Mouse (Mus musculus) adrenal gland, postnatal 36 days (tissue): Measurements from ENCODE around the gene Usp6nl. TPM values are rescaled to one million over a fixed set of nuclear protein-coding genes. Genes with fewer than 3 reads are reported as not detected.

Source experiments
- DNase-seq, 2 experiments: peaks; one replicate each; pipeline ENCODE4 v3.0.0; 2021; ENCODE audit warnings: mixed read lengths in 1 of 2
- total RNA-seq, 2 experiments: library from RNA; stranded (reverse); gene quantifications; 2 replicates each; pipeline ENCODE4 v1.2.3; 2021

The Usp6nl gene
- total RNA-seq, 2 experiments from 2014 or later: 31.6 to 33.6 TPM

- DNase-seq: no peak
These were observed 45.0 kb downstream of the Usp6nl start for GRCm38 (mm10) chr2:6367497-6367896.

- DNase-seq: no peak
These were observed 51.7 kb downstream of the Usp6nl start for GRCm38 (mm10) chr2:6374216-6374615.

GRCm38 (mm10) chr2:6376071-6376470 is 53.6 kb downstream of the Usp6nl start:
- DNase-seq: no peak

DNA sequence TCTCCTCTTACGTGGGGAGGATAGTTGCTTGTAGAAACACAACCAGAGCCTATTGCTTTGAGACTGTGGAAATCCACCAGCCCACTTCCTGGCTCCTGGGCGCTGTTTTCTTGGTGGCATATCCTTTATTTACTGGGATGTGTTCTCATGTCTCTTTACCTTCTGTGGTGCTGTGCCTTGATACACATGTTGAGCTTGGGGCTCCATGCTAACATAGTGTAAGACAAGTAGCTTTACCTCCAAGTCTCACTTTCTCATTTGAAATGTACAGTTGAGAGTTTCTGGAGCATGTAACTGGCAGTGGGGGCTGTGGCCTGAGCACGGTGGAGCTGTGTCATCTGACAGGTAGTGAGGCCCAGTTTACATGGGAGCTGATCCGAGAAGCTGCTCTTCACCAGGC is 54.5 kb downstream of the Usp6nl start:
- DNase-seq: no peak

DNA sequence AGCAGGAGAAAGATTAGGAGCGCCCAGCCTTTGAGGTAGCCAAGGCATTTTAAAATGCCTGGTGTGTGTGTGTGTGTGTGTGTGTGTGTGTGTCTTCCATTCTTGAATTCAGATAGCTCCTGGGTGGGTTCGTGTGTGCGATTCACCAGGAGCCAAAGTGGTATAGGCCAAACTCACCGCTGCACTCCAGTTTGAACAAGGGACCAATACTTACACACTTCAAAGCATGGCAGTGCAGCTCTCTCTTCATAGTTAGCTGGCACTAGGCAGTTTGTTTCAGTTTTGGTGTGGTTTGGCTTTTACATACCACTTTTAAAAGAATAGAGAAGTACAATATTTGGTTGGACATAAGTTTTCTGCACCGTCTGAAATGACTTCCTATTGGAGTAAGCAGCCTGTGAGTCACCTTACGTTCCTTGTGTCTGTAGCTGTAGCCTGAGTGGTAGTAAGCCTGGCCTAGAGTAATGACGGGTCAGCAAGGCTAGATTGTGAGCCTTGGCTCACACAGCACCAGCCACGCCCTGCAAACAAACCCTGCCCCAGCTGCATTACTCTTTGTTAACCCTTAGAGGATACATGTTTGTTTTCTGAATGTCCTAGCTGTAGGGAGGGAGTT is 56.2 kb downstream of the Usp6nl start:
- peak; percentile 25 to 28 for DNase-seq

DNA sequence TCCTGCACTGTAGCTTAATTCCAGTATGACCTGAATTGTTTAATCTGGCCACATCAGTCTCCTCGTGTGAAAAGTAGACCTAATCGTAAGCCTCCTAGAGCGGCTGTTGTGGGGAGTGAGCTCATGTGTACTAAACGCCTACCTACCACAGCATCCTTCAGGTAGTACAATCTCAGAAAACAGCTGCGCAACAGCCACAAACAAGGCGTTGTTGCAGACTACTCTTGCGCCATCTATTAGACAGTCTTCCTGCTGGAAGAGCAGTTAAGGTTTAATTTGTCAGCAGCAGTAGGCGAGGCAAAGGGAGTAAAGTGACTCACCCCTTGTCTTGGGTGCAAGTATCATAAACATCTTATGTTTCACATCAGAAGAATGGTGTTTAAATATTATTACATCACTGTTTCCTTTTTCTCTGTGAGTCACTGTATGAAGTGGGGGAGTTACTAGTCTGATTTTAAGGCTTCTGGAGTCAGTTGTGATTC is 57.3 kb downstream of the Usp6nl start:
- no peak for DNase-seq

DNA sequence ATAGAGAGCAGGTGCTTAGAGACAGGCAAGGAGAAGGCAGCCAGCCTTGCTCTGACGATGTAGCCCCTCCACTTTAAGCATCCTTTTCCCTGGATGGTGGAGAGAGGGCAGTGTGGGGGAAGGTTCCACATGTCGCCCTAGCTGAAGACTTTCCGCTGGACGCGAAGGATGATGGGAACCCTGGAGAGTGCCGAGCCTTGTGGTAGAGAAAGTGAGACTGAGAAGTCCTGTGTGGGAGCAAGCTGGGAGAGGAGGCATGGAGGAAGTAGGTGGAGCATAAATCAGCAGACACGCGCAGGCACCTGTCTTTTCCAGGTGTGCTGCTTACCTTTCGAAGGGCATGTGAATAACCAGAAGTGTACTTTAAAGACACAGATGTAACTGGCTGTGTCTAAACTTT is 57.9 kb downstream of the Usp6nl start:
- no peak for DNase-seq

GRCm38 (mm10) chr2:6384407-6385146 is 62.1 kb downstream of the Usp6nl start:
- no peak for DNase-seq

DNA sequence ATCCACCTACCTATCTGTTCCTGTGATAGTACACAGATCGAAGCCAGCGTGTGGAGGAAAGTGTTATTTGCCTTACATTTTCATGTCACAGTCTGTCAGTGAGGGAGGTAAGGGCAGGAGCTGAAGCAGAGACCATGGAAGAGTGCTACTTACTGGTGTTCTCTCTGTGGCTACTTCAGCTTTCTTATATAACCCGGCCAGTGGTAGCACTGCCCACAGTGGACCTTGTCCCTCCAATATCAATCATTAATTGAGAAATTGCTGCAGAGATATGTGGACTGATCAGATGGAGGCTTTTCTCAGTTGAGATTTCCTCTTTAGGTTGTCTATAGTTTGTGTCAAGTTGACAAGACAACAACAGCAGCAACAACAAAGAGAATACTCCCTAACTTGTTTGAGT is 66.7 kb downstream of the Usp6nl start:
- DNase-seq: no peak

GRCm38 (mm10) chr2:6391261-6391660 is 68.8 kb downstream of the Usp6nl start:
- DNase-seq: no peak

DNA sequence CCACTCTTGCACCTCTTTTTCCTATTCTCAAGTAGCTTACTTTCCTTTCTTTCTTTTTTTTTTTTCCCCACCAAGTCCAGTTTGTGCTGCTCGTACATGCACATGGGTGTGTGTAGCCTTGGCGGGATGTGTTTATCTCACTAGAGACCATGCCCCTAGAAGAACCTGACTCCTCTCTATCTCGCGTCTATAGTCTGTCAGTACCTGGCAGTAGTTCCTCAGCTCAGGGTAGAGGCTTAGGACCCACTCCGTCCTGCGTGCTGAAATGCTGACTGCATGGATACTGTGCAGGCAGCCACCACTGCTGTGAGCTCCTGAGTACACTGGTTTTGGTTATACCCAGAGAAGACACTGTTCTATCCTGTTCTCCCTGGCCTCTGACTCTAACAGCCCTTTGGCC is 69.5 kb downstream of the Usp6nl start:
- no peak for DNase-seq

DNA sequence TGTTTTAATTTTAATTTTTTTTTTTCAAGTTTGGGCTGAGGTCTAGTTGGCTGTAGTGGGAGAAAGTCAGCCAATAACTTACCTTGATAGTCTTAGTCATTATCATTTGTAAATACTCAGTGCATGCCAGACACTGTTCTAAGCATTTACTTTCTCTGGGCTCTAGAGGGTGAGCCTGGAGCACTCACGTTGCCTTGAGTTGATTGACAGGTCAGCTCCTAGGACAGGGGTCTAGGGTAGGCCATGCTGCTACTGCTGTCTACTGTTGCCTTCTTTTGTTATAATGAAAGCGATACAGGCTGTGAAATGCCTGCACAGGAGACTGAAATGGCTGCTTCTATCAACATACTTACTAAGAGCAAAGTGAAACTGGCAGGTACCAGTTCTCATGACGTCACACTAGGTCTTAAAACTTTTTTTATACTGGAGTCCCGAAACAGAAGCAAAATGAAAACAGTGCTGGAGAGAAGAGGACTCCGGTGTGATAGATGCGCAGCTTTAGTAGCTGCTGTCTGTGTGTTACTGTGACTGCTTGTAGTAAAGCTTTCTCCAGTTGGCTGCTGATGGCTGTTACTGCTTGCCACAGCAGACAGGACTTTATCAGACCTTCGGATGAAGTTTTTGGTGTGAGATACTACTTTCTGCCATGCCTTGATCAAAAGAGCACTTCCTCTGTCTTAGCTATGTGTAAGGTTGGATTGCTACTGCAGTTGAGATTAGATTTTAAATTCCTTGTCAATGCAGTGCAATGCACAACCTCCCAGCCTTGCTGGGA is 73.6 kb downstream of the Usp6nl start:
- DNase-seq: no peak

- no peak for DNase-seq
These were observed 74.2 kb downstream of the Usp6nl start for GRCm38 (mm10) chr2:6396626-6397146.

- DNase-seq: no peak
These were observed 74.7 kb downstream of the Usp6nl start for GRCm38 (mm10) chr2:6397166-6397565.

DNA sequence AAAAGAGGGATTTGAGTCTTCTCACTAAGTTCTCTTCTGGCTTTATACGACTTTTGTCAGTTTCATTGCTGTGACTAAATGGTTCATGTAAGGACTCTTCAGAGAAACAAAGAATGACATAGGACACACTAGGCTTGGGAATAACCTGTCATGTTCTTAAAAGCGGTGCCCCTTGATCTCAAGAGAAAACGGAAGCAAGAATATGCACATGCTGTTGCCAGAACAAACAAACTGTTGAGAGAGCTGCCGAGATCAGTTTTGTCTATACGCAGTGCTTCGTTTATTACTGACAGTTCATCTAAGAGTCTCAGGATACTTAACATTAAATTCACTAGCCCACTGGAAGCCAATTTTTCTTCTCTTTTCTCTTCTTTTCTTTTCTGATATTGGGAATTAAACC is 76.4 kb downstream of the Usp6nl start:
- no peak for DNase-seq

GRCm38 (mm10) chr2:6401039-6401438 is 78.6 kb downstream of the Usp6nl start:
- no peak for DNase-seq

DNA sequence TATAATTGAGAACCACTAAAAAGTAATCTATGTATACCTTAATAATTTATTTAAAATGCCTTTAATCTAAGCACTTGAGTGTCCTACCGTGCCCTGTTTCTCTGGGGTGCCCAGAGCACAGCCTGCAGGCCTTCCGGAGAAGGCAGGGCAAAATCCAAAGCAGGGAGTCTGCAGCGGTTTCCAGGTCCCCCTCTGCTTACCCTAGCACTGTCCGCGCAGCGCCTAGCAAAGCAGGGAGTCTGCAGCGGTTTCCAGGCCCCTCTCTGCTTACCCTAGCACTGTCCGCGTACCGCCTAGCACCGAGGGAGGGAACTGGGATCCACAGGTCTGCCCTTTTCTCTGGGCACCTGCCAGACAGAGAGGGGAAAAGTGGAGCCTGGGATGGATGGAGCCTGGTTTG is 80.9 kb downstream of the Usp6nl start:
- no peak for DNase-seq

GRCm38 (mm10) chr2:6403991-6404390 is 81.5 kb downstream of the Usp6nl start:
- DNase-seq: no peak

DNA sequence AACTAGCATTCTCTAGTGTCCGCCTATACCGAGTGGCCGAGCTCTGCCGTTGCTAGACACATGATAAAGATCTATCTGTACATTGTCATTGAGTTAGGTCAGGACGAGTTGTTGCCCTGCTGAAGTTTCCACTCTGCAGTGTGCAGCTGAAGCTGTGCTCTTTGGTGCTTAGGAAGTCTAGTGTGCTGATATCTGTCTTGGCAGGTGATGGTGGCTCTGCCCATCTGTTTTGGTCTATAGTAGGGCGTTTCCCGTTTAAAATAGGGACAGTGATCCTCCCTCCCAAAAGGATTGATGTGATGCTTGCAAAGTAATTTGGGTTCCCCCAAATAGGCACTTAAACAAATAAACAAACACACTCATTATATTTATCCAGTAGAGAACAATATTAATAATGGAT is 82.2 kb downstream of the Usp6nl start:
- no peak for DNase-seq

DNA sequence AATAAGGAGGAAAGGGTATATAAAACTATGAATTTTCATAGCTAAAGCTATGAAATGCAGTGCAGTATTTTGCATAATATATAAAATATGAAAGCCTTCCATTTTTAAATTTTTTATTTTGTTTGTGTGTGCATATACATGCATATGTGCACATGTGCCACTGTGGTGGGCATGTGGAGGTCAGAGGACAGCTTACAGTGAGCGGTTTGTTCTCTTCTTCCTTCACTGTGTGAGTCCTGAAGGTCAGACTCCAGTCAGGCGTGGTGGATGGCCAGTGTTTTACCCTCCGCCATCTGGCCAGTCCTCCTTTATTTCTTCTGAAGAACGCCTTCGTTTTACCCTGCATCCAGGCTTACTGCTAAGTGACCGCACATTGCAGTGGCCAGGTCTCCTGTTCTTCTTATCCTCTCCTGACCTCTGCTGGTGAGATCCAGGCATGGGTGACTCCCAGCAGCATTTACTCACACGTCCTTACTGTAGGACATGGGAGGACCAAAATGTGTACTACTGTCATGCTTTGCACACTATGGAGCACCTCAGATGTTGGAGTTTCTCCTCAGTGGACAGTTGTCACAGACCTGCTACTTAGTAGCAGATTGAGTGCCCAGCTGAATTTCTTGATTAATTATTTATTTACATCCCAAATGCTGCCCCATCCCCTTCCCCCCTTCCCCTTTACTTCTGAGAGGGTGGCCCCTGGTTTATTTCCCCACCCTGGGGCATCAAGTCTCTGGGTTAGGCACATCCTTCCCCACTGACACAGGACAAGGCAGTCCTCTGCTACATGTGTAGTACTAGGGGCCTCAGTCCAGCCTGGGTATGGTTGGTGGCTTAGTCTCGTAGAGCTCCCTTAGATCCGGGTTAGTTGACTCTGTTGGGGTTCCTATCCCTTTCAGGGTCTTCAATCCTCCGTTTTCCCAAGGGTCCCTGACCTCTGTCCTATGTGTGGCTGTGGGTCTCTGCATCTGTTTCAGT is 82.9 kb downstream of the Usp6nl start:
- peak; percentile 81 to 83 for DNase-seq

GRCm38 (mm10) chr2:6407711-6408110 is 85.2 kb downstream of the Usp6nl start:
- DNase-seq: no peak

DNA sequence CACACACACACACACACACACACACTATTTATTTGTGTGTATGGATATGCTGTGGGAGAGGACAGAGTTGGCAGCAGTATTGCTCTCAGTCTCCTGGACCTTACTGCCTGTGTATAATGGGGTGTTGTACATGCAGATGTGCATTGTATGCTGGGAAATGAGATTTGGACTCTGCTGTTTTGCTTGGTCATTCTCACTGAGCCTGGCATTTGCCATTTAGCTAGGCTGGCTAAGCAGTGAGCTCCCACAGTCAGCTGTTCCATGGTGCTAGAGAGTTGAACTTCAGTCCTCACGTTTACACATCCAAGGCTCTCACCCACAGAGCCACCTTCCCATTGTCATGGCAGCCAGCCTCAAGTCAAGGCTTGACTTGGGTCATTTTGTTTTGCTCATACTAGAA is 90.2 kb downstream of the Usp6nl start:
- no peak for DNase-seq
